Mouse (Mus musculus): ENCODE measurements around the gene Gabarapl2.

Gene Gabarapl2

GRCm38 (mm10) chr8:111940171-111941100, at the start of gene Gabarapl2:
Gabarapl2 (plus strand) TSS chr8:111940703.
- DNase-seq (ENCODE audit: low spot score), result peak; percentile 94

GRCm38 (mm10) chr8:111890911-111891303, 49.6 kb upstream of the Gabarapl2 start:
- no peak for DNase-seq (ENCODE audit: low spot score)

GRCm38 (mm10) chr8:111891983-111892382, 48.5 kb upstream of the Gabarapl2 start:
- no peak for DNase-seq (ENCODE audit: low spot score)

GRCm38 (mm10) chr8:111892615-111893014, 47.9 kb upstream of the Gabarapl2 start:
- no peak for DNase-seq (ENCODE audit: low spot score)

- no peak for DNase-seq (ENCODE audit: low spot score)
Measured at GRCm38 (mm10) chr8:111894955-111895354, 45.5 kb upstream of the Gabarapl2 start.

GRCm38 (mm10) chr8:111898586-111898985, 41.9 kb upstream of the Gabarapl2 start:
- DNase-seq (ENCODE audit: low spot score), result no peak

GRCm38 (mm10) chr8:111902080-111902479, 38.4 kb upstream of the Gabarapl2 start:
- no peak for DNase-seq (ENCODE audit: low spot score)

- no peak for DNase-seq (ENCODE audit: low spot score)
Measured at GRCm38 (mm10) chr8:111905500-111906121, 34.9 kb upstream of the Gabarapl2 start.

- no peak for DNase-seq (ENCODE audit: low spot score)
Measured at GRCm38 (mm10) chr8:111909621-111910450, 30.7 kb upstream of the Gabarapl2 start, which contains the start of gene Chst5. Chst5 (minus strand) TSS chr8:111910447.

GRCm38 (mm10) chr8:111911572-111911971, 28.9 kb upstream of the Gabarapl2 start:
- DNase-seq (ENCODE audit: low spot score), result no peak

- no peak for DNase-seq (ENCODE audit: low spot score)
Measured at GRCm38 (mm10) chr8:111912860-111913432, 27.6 kb upstream of the Gabarapl2 start.

GRCm38 (mm10) chr8:111919663-111920062, 20.8 kb upstream of the Gabarapl2 start:
- no peak for DNase-seq (ENCODE audit: low spot score)

- no peak for DNase-seq (ENCODE audit: low spot score)
Measured at GRCm38 (mm10) chr8:111920971-111921370, 19.5 kb upstream of the Gabarapl2 start.

- DNase-seq (ENCODE audit: low spot score), result peak; percentile 46
Measured at GRCm38 (mm10) chr8:111923383-111923804, 17.1 kb upstream of the Gabarapl2 start.

GRCm38 (mm10) chr8:111924976-111925375, 15.5 kb upstream of the Gabarapl2 start:
- DNase-seq (ENCODE audit: low spot score), result no peak

GRCm38 (mm10) chr8:111929648-111930344, 10.7 kb upstream of the Gabarapl2 start:
- no peak for DNase-seq (ENCODE audit: low spot score)

- DNase-seq (ENCODE audit: low spot score), result no peak
Measured at GRCm38 (mm10) chr8:111931721-111932120, 8.8 kb upstream of the Gabarapl2 start.

GRCm38 (mm10) chr8:111932580-111933336, 7.7 kb upstream of the Gabarapl2 start:
- no peak for DNase-seq (ENCODE audit: low spot score)

GRCm38 (mm10) chr8:111933348-111934076, 7.0 kb upstream of the Gabarapl2 start, which contains the start of gene Tmem231:
Tmem231 (minus strand) TSS chr8:111933881.
- peak; percentile 88 for DNase-seq (ENCODE audit: low spot score)

- DNase-seq (ENCODE audit: low spot score), result no peak
Measured at GRCm38 (mm10) chr8:111934201-111934600, 6.3 kb upstream of the Gabarapl2 start.
